Mouse (Mus musculus) kidney, adult 2 months (tissue): ENCODE results near the gene Leo1. TPM values are rescaled to one million over a fixed set of nuclear protein-coding genes. Genes with fewer than 3 reads are reported as not detected.

Source experiments
- DNase-seq: peaks from one replicate; pipeline ENCODE4 v3.0.0; 2021
- H3K27ac ChIP-seq: fragments of 200-500 bp; 2 replicates; pipeline ENCODE4 v1.5.1; 2012; ENCODE audit warnings: low read depth, low read length, control low read depth, inconsistent platforms; ENCODE audit not compliant: insufficient read depth
- H3K27me3 ChIP-seq: fragments of 200-500 bp; replicated peaks from 2 replicates; pipeline ENCODE4 v1.6.1; 2012; ENCODE audit warnings: mild to moderate bottlenecking, moderate library complexity, low read length, inconsistent platforms; ENCODE audit not compliant: control insufficient read depth, insufficient read depth
- H3K36me3 ChIP-seq: fragments of 200-500 bp; 2 replicates; pipeline ENCODE4 v1.6.1; 2012; ENCODE audit warnings: mild to moderate bottlenecking, moderate library complexity, low read length, inconsistent platforms; ENCODE audit not compliant: control insufficient read depth, insufficient read depth
- H3K4me1 ChIP-seq: fragments of 200-500 bp; 2 replicates; pipeline ENCODE4 v1.6.1; 2011; ENCODE audit warnings: low read length; ENCODE audit not compliant: control insufficient read depth, insufficient read depth
- H3K4me3 ChIP-seq: fragments of 200-500 bp; 2 replicates; pipeline ENCODE4 v1.5.1; 2011; ENCODE audit warnings: mild to moderate bottlenecking, low read depth, low read length, control low read depth; ENCODE audit not compliant: insufficient read depth
- CTCF ChIP-seq: fragments of 200-500 bp; conservative IDR thresholded peaks from 2 replicates; pipeline ENCODE4 v1.5.1; 2011; ENCODE audit warnings: low read depth, mild to moderate bottlenecking, control low read depth, low read length, moderate library complexity, mixed read lengths; ENCODE audit not compliant: insufficient read depth, insufficient read length
- POLR2A ChIP-seq: fragments of 200-500 bp; IDR thresholded peaks from one replicate; pipeline ENCODE4 v1.6.1; 2011; ENCODE audit warnings: low read depth, low read length, control low read depth
- WGBS: fragments of 180-500 bp; shearing (Covaris S2); methylation state at CpG from one replicate; pipeline ENCODE4 v1.1.7; 2018; 5-methylcytosine and 5-hydroxymethylcytosine counted together
- polyA plus RNA-seq: library from polyadenylated mRNA; depleted of rRNA; stranded (reverse); fragments of >200 nt; gene quantifications from 2 replicates; pipeline ENCODE4 v1.2.3, GENCODE M21; 2012

Leo1 gene
- polyA plus RNA-seq, 1 experiment = 3.3 TPM

- H3K36me3 ChIP-seq = no peaks in the 10 kb centered on the region; the same call in 1 of the 2 replicates
- H3K27ac ChIP-seq = no peak overlapping the region
- DNase-seq = no peak
- no peak overlapping the region for H3K4me3 ChIP-seq
- 58% methylated on average over 3 of the region's 3 CpGs for WGBS
- TF ChIP-seq CTCF = no peak
- TF ChIP-seq POLR2A = no peak
- no peaks in the 10 kb centered on the region for H3K4me1 ChIP-seq
- H3K27me3 ChIP-seq = no peaks in the 10 kb centered on the region
Observed at GRCm38 (mm10) chr9:75448021-75448420, 6.7 kb downstream of the Leo1 start.

GRCm38 (mm10) chr9:75453994-75454393, 12.7 kb downstream of the Leo1 start:
- no peak overlapping the region for H3K27ac ChIP-seq
- TF ChIP-seq CTCF = no peak
- no peak for TF ChIP-seq POLR2A
- no peak overlapping the region for H3K4me3 ChIP-seq
- WGBS = 88% methylated on average over 2 of the region's 2 CpGs
- no peaks in the 10 kb centered on the region for H3K4me1 ChIP-seq
- H3K27me3 ChIP-seq = no peaks in the 10 kb centered on the region
- DNase-seq = no peak
- H3K36me3 ChIP-seq = peaks cover 2% of the 10 kb centered on the region; the same call in 1 of the 2 replicates

GRCm38 (mm10) chr9:75455684-75456083, 14.4 kb downstream of the Leo1 start:
- H3K27me3 ChIP-seq = no peaks in the 10 kb centered on the region
- no peak overlapping the region for H3K4me3 ChIP-seq
- H3K36me3 ChIP-seq = peaks cover 4% of the 10 kb centered on the region; the same call in 1 of the 2 replicates
- WGBS = 89% methylated on average over 10 of the region's 10 CpGs
- TF ChIP-seq CTCF = no peak
- TF ChIP-seq POLR2A = no peak
- DNase-seq = no peak
- no peak overlapping the region for H3K27ac ChIP-seq
- no peaks in the 10 kb centered on the region for H3K4me1 ChIP-seq

- DNase-seq = no peak
- Histone ChIP-seq H3K4me1 (no peaks in the 10 kb centered on the region), H3K27ac (no peak overlapping the region), H3K4me3 (no peak overlapping the region), H3K27me3 (no peaks in the 10 kb centered on the region), H3K36me3 (peaks cover 2% of the 10 kb centered on the region; the same call in 1 of the 2 replicates)
- WGBS = 75% methylated on average over 8 of the region's 8 CpGs
- no peak for TF ChIP-seq CTCF
- TF ChIP-seq POLR2A = no peak
Observed at GRCm38 (mm10) chr9:75463050-75463660, 21.8 kb downstream of the Leo1 start.

GRCm38 (mm10) chr9:75465856-75466255, 24.5 kb downstream of the Leo1 start:
- WGBS = 92% methylated on average over 9 of the region's 9 CpGs
- H3K4me3 ChIP-seq = no peak overlapping the region
- no peaks in the 10 kb centered on the region for H3K4me1 ChIP-seq
- H3K27me3 ChIP-seq = no peaks in the 10 kb centered on the region
- TF ChIP-seq CTCF = no peak
- TF ChIP-seq POLR2A = no peak
- no peak overlapping the region for H3K27ac ChIP-seq
- DNase-seq = no peak
- H3K36me3 ChIP-seq = no peaks in the 10 kb centered on the region

- Histone ChIP-seq H3K36me3 (no peaks in the 10 kb centered on the region), H3K27ac (no peak overlapping the region), H3K27me3 (no peaks in the 10 kb centered on the region), H3K4me3 (no peak overlapping the region), H3K4me1 (no peaks in the 10 kb centered on the region)
- TF ChIP-seq POLR2A = no peak
- no peak for TF ChIP-seq CTCF
- DNase-seq = no peak
- 85% methylated on average over 4 of the region's 4 CpGs for WGBS
Observed at GRCm38 (mm10) chr9:75466641-75467040, 25.3 kb downstream of the Leo1 start.

GRCm38 (mm10) chr9:75467581-75467980, 26.3 kb downstream of the Leo1 start:
- no peaks in the 10 kb centered on the region for H3K27me3 ChIP-seq
- DNase-seq = no peak
- WGBS = 96% methylated on average over 3 of the region's 3 CpGs
- no peaks in the 10 kb centered on the region for H3K36me3 ChIP-seq
- no peak overlapping the region for H3K27ac ChIP-seq
- H3K4me3 ChIP-seq = no peak overlapping the region
- H3K4me1 ChIP-seq = no peaks in the 10 kb centered on the region
- TF ChIP-seq CTCF (no peak), POLR2A (no peak)
